23 mouse cellular contexts compared by ENCODE assay signal in the genomic region with DNA sequence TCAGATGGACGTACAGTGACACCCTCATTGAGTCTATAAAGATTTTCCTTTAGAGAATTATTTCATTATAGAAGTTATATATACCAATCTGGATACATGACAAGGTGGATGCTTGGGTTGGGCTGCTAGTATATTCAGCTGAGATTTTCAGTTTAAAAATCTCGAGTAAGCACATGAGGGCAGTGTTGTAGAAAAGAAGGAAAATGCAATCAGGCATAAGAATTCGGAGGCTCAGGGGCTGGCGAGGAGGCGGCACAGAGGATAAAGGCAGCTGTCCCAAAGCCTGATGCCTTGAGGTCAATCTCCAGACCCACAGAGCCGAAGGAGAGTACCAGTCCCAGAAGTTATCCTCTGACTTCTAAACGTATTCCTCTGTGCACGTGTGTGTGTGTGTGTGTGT. TPM values are rescaled to one million over a fixed set of nuclear protein-coding genes. Genes with fewer than 3 reads are reported as not detected.
A peak's percentile ranks its signal among the peaks of the same experiment; 100 is the strongest.
DNase-seq lines count a peak whose midpoint lies in the region; ATAC-seq and TF ChIP-seq lines count a peak whose summit lies in the region.
"Had no signal": no experiment of that assay in that cellular context is flagged by ENCODE, and none has a peak within 500 bp of the region (broad histone marks: within the 10 kb centered on the region; RNA-seq: fewer than 3 reads in every experiment).

No protein-coding gene starts in this region.

- H3K9me3 ChIP-seq in midbrain, embryonic 15.5 days = no peaks in the 10 kb centered on the region
- H3K9me3 ChIP-seq in midbrain, embryonic 10.5 days (replicated peaks) = no peaks in the 10 kb centered on the region
- H3K9me3 ChIP-seq: embryonic facial prominence, embryonic 15.5 days; heart, embryonic 10.5 days; limb, embryonic 15.5 days had no signal

- H3K4me2 ChIP-seq in midbrain, embryonic 15.5 days = no peak overlapping the region
- H3K4me2 ChIP-seq: embryonic facial prominence, embryonic 15.5 days; limb, embryonic 15.5 days had no signal

- H3K36me3 ChIP-seq in midbrain, embryonic 15.5 days (replicated peaks) = no peaks in the 10 kb centered on the region
- H3K36me3 ChIP-seq in midbrain, embryonic 10.5 days = no peaks in the 10 kb centered on the region
- H3K36me3 ChIP-seq: embryonic facial prominence, embryonic 15.5 days; heart, embryonic 10.5 days; limb, embryonic 15.5 days had no signal

- ATAC-seq in midbrain, embryonic 15.5 days (replicated peaks) = 0 out of 2 replicates have a peak, but pooled peaks have one; percentile 24
- ATAC-seq: CD4-positive, CD25-positive, alpha-beta regulatory T cell, adult 4 months; hindbrain, embryonic 16.5 days; intestine, embryonic 16.5 days; lung, postnatal 0 days had no signal

- TF ChIP-seq CTCF in layer of hippocampus, adult 2 months (conservative IDR thresholded peaks at IDR 0.05) = peak; percentile 60

- H3K27me3 ChIP-seq in midbrain, embryonic 15.5 days (replicated peaks) = no peaks in the 10 kb centered on the region
- no peaks in the 10 kb centered on the region for H3K27me3 ChIP-seq in midbrain, embryonic 10.5 days (ENCODE audit: low read depth, poor library complexity, severe bottlenecking)
- H3K27me3 ChIP-seq: embryonic facial prominence, embryonic 15.5 days; limb, embryonic 15.5 days had no signal

- H3K27ac ChIP-seq in layer of hippocampus, adult 2 months = no peak overlapping the region
- H3K27ac ChIP-seq in midbrain, embryonic 15.5 days = no peak overlapping the region
- H3K27ac ChIP-seq in midbrain, embryonic 10.5 days (replicated peaks) = no peak overlapping the region
- H3K27ac ChIP-seq: embryonic facial prominence, embryonic 15.5 days; heart, embryonic 10.5 days; limb, embryonic 15.5 days; liver, embryonic 14.5 days; macrophage had no signal

- DNase-seq in cerebellum, postnatal 25 days = peak; percentile 30 to 44
- no peak for DNase-seq in cerebellum, adult 9-10 months
- DNase-seq in layer of hippocampus, adult 2 months (ENCODE audit: low spot score in 2 of 2) = no peak
- no peak for DNase-seq in layer of hippocampus, postnatal 25 days (ENCODE audit: extremely low spot score in 1 of 2, low spot score in 1 of 2)
- DNase-seq in midbrain, embryonic 10.5 days (ENCODE audit: low spot score) = no peak
- DNase-seq in right cerebral cortex, postnatal 4 days = no peak
- DNase-seq: adrenal gland, postnatal 25 days; cerebellum, adult 11 months; gastrocnemius, postnatal 10 days; kidney, adult 9 months; kidney, postnatal 14 days; left cerebral cortex, postnatal 4 days had no signal

- 51% methylated on average over 8 of the region's 8 CpGs for WGBS in midbrain, embryonic 15.5 days
- WGBS in midbrain, embryonic 10.5 days = 61% methylated on average over 8 of the region's 8 CpGs

- H3K4me3 ChIP-seq in layer of hippocampus, adult 2 months = no peak overlapping the region
- no peak overlapping the region for H3K4me3 ChIP-seq in midbrain, embryonic 15.5 days
- H3K4me3 ChIP-seq in midbrain, embryonic 10.5 days = no peak overlapping the region
- H3K4me3 ChIP-seq: embryonic facial prominence, embryonic 15.5 days; heart, embryonic 10.5 days; limb, embryonic 15.5 days; myocyte had no signal

- no peak overlapping the region for H3K9ac ChIP-seq in midbrain, embryonic 15.5 days
- H3K9ac ChIP-seq: embryonic facial prominence, embryonic 15.5 days; limb, embryonic 15.5 days; liver, embryonic 14.5 days had no signal

- no peaks in the 10 kb centered on the region for H3K4me1 ChIP-seq in midbrain, embryonic 15.5 days
- H3K4me1 ChIP-seq in midbrain, embryonic 10.5 days = no peaks in the 10 kb centered on the region
- H3K4me1 ChIP-seq: embryonic facial prominence, embryonic 15.5 days; heart, embryonic 10.5 days; limb, embryonic 15.5 days had no signal

RNA-seq across cellular contexts. Expression of gene Gstcd, which starts 40.8 kb away (rescaled TPM):
- total RNA-seq in layer of hippocampus, adult 2 months (2021) = 10 to 100 TPM in 1 of 2 experiments, 1 to 10 TPM in 1; 7.3 to 10.1 TPM
- total RNA-seq in layer of hippocampus, postnatal 25 days (2021) = 1 to 10 TPM; 8.1 to 9.1 TPM
- 4.2 and 4.3 TPM in 2 replicates for polyA plus RNA-seq in midbrain, embryonic 15.5 days (2015; fragmentation: Nextera tagmentation; extraction: Ambion mirVana)
- polyA plus RNA-seq in midbrain, embryonic 10.5 days (2016; fragmentation: Nextera tagmentation; extraction: Ambion mirVana) = 8.0 and 8.3 TPM in 2 replicates

RNA-seq across cellular contexts. Expression of gene Ints12, which starts 41.0 kb away (rescaled TPM):
- 10 to 100 TPM; 10.0 to 10.8 TPM for total RNA-seq in layer of hippocampus, adult 2 months (2021)
- total RNA-seq in layer of hippocampus, postnatal 25 days (2021) = 10 to 100 TPM; 11.0 to 14.8 TPM
- polyA plus RNA-seq in midbrain, embryonic 15.5 days (2015; fragmentation: Nextera tagmentation; extraction: Ambion mirVana) = 19.0 and 19.7 TPM in 2 replicates
- 22.7 and 26.0 TPM in 2 replicates for polyA plus RNA-seq in midbrain, embryonic 10.5 days (2016; fragmentation: Nextera tagmentation; extraction: Ambion mirVana)

Comparison
In these comparisons a context has a peak if more than half of its experiments do, and no peak if none do; other contexts are left out.
1. DNase-seq: peak in cerebellum, postnatal 25 days (2 of 2); none in cerebellum, adult 9-10 months (single experiment), layer of hippocampus, adult 2 months (0 of 2), layer of hippocampus, postnatal 25 days (0 of 2), midbrain, embryonic 10.5 days (single experiment) and right cerebral cortex, postnatal 4 days (single experiment).